Mouse (Mus musculus) lung, postnatal 0 days (tissue): Measurements from ENCODE around the gene Nr4a3.

Experiments
- CTCF ChIP-seq: IDR thresholded peaks from 2 replicates; pipeline ENCODE4 v1.5.1; 2016; ENCODE audit warnings: antibody characterized with exemption, mild to moderate bottlenecking
- EP300 ChIP-seq: IDR thresholded peaks from 2 replicates; pipeline ENCODE4 v1.6.1; 2016; ENCODE audit warnings: antibody characterized with exemption, mild to moderate bottlenecking, control low read depth

GRCm38 (mm10) chr4:48078213-48078612 lies 33.3 kb downstream of the Nr4a3 start:
- no peak for TF ChIP-seq EP300
- no peak for TF ChIP-seq CTCF
